Mouse (Mus musculus): ENCODE measurements around the gene Sncg. TPM values are rescaled to one million over a fixed set of nuclear protein-coding genes. Genes with fewer than 3 reads are reported as not detected.

Sncg gene
- polyA plus RNA-seq, 1 experiment = 6.6 TPM

- Histone ChIP-seq H3K4me1 (ENCODE audit: control insufficient read depth, insufficient read depth, low read length) (no peaks in the 10 kb centered on the region), H3K27ac (ENCODE audit: insufficient read depth, low read length) (no peak overlapping the region), H3K4me3 (ENCODE audit: insufficient read depth, low read length) (no peak overlapping the region)
- no peak for TF ChIP-seq POLR2A (IDR thresholded peaks at IDR 0.05; ENCODE audit: low read depth, low read length)
- no peak for TF ChIP-seq CTCF (IDR thresholded peaks at IDR 0.05; ENCODE audit: borderline replicate concordance, insufficient read depth, low read length)
Observed at GRCm38 (mm10) chr14:34327618-34328017, 47.0 kb downstream of the Sncg start.

- Histone ChIP-seq H3K4me3 (ENCODE audit: insufficient read depth, low read length) (no peak overlapping the region), H3K4me1 (ENCODE audit: control insufficient read depth, insufficient read depth, low read length) (no peaks in the 10 kb centered on the region), H3K27ac (ENCODE audit: insufficient read depth, low read length) (peak overlapping the region; percentile 26; the same call in 1 of the 2 replicates)
- TF ChIP-seq POLR2A (IDR thresholded peaks at IDR 0.05; ENCODE audit: low read depth, low read length) = no peak
- TF ChIP-seq CTCF (IDR thresholded peaks at IDR 0.05; ENCODE audit: borderline replicate concordance, insufficient read depth, low read length) = no peak
Observed at GRCm38 (mm10) chr14:34326606-34327005, 48.0 kb downstream of the Sncg start.

GRCm38 (mm10) chr14:34323576-34324085 is 51.0 kb downstream of the Sncg start:
- no peak overlapping the region for H3K27ac ChIP-seq (ENCODE audit: insufficient read depth, low read length)
- no peaks in the 10 kb centered on the region for H3K4me1 ChIP-seq (ENCODE audit: control insufficient read depth, insufficient read depth, low read length)
- TF ChIP-seq POLR2A (IDR thresholded peaks at IDR 0.05; ENCODE audit: low read depth, low read length) = no peak
- H3K4me3 ChIP-seq (ENCODE audit: insufficient read depth, low read length) = no peak overlapping the region

Other genes starting within 250 kb of the Sncg start
- not detected in 2 replicates for gene Npy4r, start 222.3 kb downstream of the Sncg start, polyA plus RNA-seq (2011; ENCODE audit: insufficient read length, low read depth, missing spikeins)
- 0.12 and 0.46 TPM in 2 replicates for gene Gprin2, start 173.1 kb downstream of the Sncg start, polyA plus RNA-seq (2011; ENCODE audit: insufficient read length, low read depth, missing spikeins)
- gene Syt15, start 155.2 kb downstream of the Sncg start, polyA plus RNA-seq (2011; ENCODE audit: insufficient read length, low read depth, missing spikeins) = not detected in 2 replicates
- gene Shld2, start 64.3 kb downstream of the Sncg start, polyA plus RNA-seq (2011; ENCODE audit: insufficient read length, low read depth, missing spikeins) = 7.4 and 10.1 TPM in 2 replicates
- gene Glud1, start 64.1 kb downstream of the Sncg start, polyA plus RNA-seq (2011; ENCODE audit: insufficient read length, low read depth, missing spikeins) = 159 and 181 TPM in 2 replicates
- not detected in 2 replicates for gene Fam25c, start 19.4 kb downstream of the Sncg start, polyA plus RNA-seq (2011; ENCODE audit: insufficient read length, low read depth, missing spikeins)
- not detected in 2 replicates for gene Mmrn2, start 676 bp upstream of the Sncg start, polyA plus RNA-seq (2011; ENCODE audit: insufficient read length, low read depth, missing spikeins)
- 116 and 146 TPM in 2 replicates for gene Bmpr1a, start 128.6 kb upstream of the Sncg start, polyA plus RNA-seq (2011; ENCODE audit: insufficient read length, low read depth, missing spikeins)
- not detected in 2 replicates for gene 9230112D13Rik, start 148.0 kb upstream of the Sncg start, polyA plus RNA-seq (2011; ENCODE audit: insufficient read length, low read depth, missing spikeins)
- 2.7 and 9.2 TPM in 2 replicates for gene Ldb3, start 213.9 kb upstream of the Sncg start, polyA plus RNA-seq (2011; ENCODE audit: insufficient read length, low read depth, missing spikeins)
- gene Opn4, start 225.4 kb upstream of the Sncg start, polyA plus RNA-seq (2011; ENCODE audit: insufficient read length, low read depth, missing spikeins) = not detected in 2 replicates

All from embryonic fibroblast, embryonic 13.5 days (primary cell).